Comparison of ENCODE assay signal across 14 mouse cellular contexts in genomic region chr17:75251094-75251493, GRCm38 (mm10).
"Had no signal": no experiment of that assay in that cellular context is flagged by ENCODE, and none has a peak within 500 bp of the region (broad histone marks: within the 10 kb centered on the region; RNA-seq: fewer than 3 reads in every experiment).

No protein-coding gene starts in this region.

- H3K4me2 ChIP-seq: kidney, embryonic 15.5 days; liver, embryonic 11.5 days; liver, embryonic 15.5 days; lung, embryonic 14.5 days; midbrain, embryonic 12.5 days; neural tube, embryonic 15.5 days had no signal

- H3K36me3 ChIP-seq: limb, embryonic 10.5 days; liver, embryonic 15.5 days; midbrain, embryonic 12.5 days; neural tube, embryonic 15.5 days had no signal

- DNase-seq: kidney, postnatal 14 days; lung, embryonic 14.5 days; right cerebral cortex, adult 18-20 months; right cerebral cortex, postnatal 25 days; thymus, postnatal 36 days had no signal

- H3K9ac ChIP-seq: kidney, embryonic 15.5 days; liver, embryonic 15.5 days; lung, embryonic 14.5 days; midbrain, embryonic 12.5 days; neural tube, embryonic 15.5 days had no signal

- H3K4me3 ChIP-seq: kidney, embryonic 15.5 days; left cerebral cortex, adult 2 months; limb, embryonic 10.5 days; liver, embryonic 15.5 days; megakaryocyte, embryonic 14.5 days; midbrain, embryonic 12.5 days; neural tube, embryonic 15.5 days had no signal

- H3K27ac ChIP-seq: kidney, embryonic 15.5 days; left cerebral cortex, adult 2 months; limb, embryonic 10.5 days; liver, embryonic 15.5 days; macrophage; midbrain, embryonic 12.5 days; neural tube, embryonic 15.5 days had no signal

- H3K9me3 ChIP-seq: kidney, embryonic 15.5 days; limb, embryonic 10.5 days; liver, embryonic 15.5 days; megakaryocyte, embryonic 14.5 days; midbrain, embryonic 12.5 days; neural tube, embryonic 15.5 days had no signal

- H3K27me3 ChIP-seq: kidney, embryonic 15.5 days; liver, embryonic 15.5 days; megakaryocyte, embryonic 14.5 days; midbrain, embryonic 12.5 days; neural tube, embryonic 15.5 days had no signal

- H3K4me1 ChIP-seq: liver, embryonic 15.5 days; midbrain, embryonic 12.5 days had no signal
